Mouse (Mus musculus) neural tube, embryonic 11.5 days (tissue): ENCODE measurements around the gene Tnfrsf12a. TPM values are rescaled to one million over a fixed set of nuclear protein-coding genes. Genes with fewer than 3 reads are reported as not detected.

Experiments
- ATAC-seq: fragments of 200-750 bp; cut with Nextera tagmentation; 2 replicates; pipeline ENCODE4 v1.8.0; 2017; ENCODE audit warnings: moderate number of reproducible peaks, mild to moderate bottlenecking, moderate TSS enrichment, moderate library complexity; ENCODE audit not compliant: insufficient read depth, low FRiP score, low TSS enrichment
- DNase-seq: peaks from one replicate; pipeline ENCODE4 v3.0.0-alpha.2; 2015; ENCODE audit warnings: low spot score
- H3K27ac ChIP-seq: fragments of 300-500 bp; sonication (generic); 2 replicates; pipeline ENCODE4 v1.5.1; 2014; ENCODE audit warnings: low read depth, mild to moderate bottlenecking, low read length
- H3K27me3 ChIP-seq: fragments of 300-500 bp; sonication (generic); 2 replicates; pipeline ENCODE4 v1.6.1; 2014; ENCODE audit warnings: mild to moderate bottlenecking, low read length, mixed read lengths; ENCODE audit not compliant: control insufficient read depth, insufficient read depth
- H3K36me3 ChIP-seq: fragments of 300-500 bp; sonication (generic); 2 replicates; pipeline ENCODE4 v1.6.1; 2014; ENCODE audit warnings: mild to moderate bottlenecking, low read length, moderate library complexity, mixed read lengths; ENCODE audit not compliant: control insufficient read depth, insufficient read depth
- H3K4me1 ChIP-seq: fragments of 300-500 bp; sonication (generic); 2 replicates; pipeline ENCODE4 v1.6.1; 2014; ENCODE audit warnings: low read length, mixed read lengths; ENCODE audit not compliant: control insufficient read depth, insufficient read depth
- H3K4me2 ChIP-seq: fragments of 300-500 bp; sonication (generic); 2 replicates; pipeline ENCODE4 v1.6.1; 2014; ENCODE audit warnings: low read depth, mild to moderate bottlenecking, moderate library complexity
- H3K4me3 ChIP-seq: fragments of 300-500 bp; sonication (generic); 2 replicates; pipeline ENCODE4 v1.5.1; 2014; ENCODE audit warnings: low read depth, low read length
- H3K9ac ChIP-seq: fragments of 300-500 bp; sonication (generic); 2 replicates; pipeline ENCODE4 v1.6.1; 2014; ENCODE audit warnings: mild to moderate bottlenecking, low read length
- H3K9me3 ChIP-seq: fragments of 300-500 bp; sonication (generic); 2 replicates; pipeline ENCODE4 v1.6.1; 2016; ENCODE audit warnings: low read length; ENCODE audit not compliant: control insufficient read depth
- WGBS: fragments of 180-500 bp; shearing (Covaris S2); extraction: QIAGEN DNeasy Blood & Tissue Kit; methylation state at CpG from one replicate; pipeline ENCODE4 v1.1.7; 2014; 5-methylcytosine and 5-hydroxymethylcytosine counted together
- polyA plus RNA-seq: library from polyadenylated mRNA; unstranded; fragments of >200 nt; fragmentation: Nextera tagmentation; extraction: Ambion mirVana; gene quantifications from 2 replicates; pipeline ENCODE4 v1.2.1, GENCODE M21; 2014

Tnfrsf12a gene
- polyA plus RNA-seq, 1 experiment from 2014 or later = 3.6 TPM

DNA sequence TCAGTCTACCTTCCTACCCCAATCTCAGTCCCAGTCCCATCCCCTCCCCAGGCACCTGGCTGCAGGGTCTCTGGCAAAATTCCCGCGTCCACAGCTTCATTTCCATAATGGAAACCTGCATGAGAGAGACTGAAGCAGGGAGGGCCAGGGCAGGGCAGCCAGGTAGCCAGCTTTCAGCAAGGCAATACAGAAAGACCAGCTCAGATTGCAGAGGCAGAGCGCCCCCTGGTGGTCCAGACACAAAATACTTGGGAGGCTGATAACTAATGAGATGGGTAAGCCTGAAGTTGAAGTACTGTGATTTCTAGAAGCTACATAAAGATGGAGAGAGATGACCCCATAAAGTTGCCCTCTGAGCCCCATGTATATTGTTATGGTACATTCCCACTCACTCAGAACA, 28.9 kb upstream of the Tnfrsf12a start:
- ATAC-seq (peak; percentile 45), DNase-seq (peak; percentile 75)
- Histone ChIP-seq H3K9ac (no peak overlapping the region), H3K27ac (no peak overlapping the region), H3K4me2 (no peak overlapping the region), H3K4me3 (no peak overlapping the region), H3K27me3 (no peaks in the 10 kb centered on the region), H3K36me3 (no peaks in the 10 kb centered on the region), H3K9me3 (no peaks in the 10 kb centered on the region), H3K4me1 (no peaks in the 10 kb centered on the region)
- WGBS = 0% methylated on average over 3 of the region's 3 CpGs

- Histone ChIP-seq H3K4me1 (no peaks in the 10 kb centered on the region), H3K9me3 (no peaks in the 10 kb centered on the region), H3K4me3 (no peak overlapping the region), H3K27ac (no peak overlapping the region), H3K27me3 (peaks cover 3% of the 10 kb centered on the region; the same call in 1 of the 2 replicates), H3K9ac (no peak overlapping the region), H3K4me2 (no peak overlapping the region), H3K36me3 (no peaks in the 10 kb centered on the region)
- ATAC-seq (no peak), DNase-seq (no peak)
- WGBS = 68% methylated on average over 7 of the region's 7 CpGs
Observed at GRCm38 (mm10) chr17:23705525-23706104, 28.3 kb upstream of the Tnfrsf12a start.

- Histone ChIP-seq H3K27ac (no peak overlapping the region), H3K4me1 (no peaks in the 10 kb centered on the region), H3K27me3 (peaks cover 7% of the 10 kb centered on the region), H3K4me3 (no peak overlapping the region), H3K36me3 (no peaks in the 10 kb centered on the region), H3K9ac (no peak overlapping the region), H3K9me3 (no peaks in the 10 kb centered on the region), H3K4me2 (no peak overlapping the region)
- ATAC-seq = no peak
- DNase-seq = no peak
- WGBS = 64% methylated on average over 7 of the region's 7 CpGs
Observed at GRCm38 (mm10) chr17:23704741-23705140, 27.5 kb upstream of the Tnfrsf12a start.

- peaks cover 18% of the 10 kb centered on the region for H3K27me3 ChIP-seq
- 88% methylated on average over 9 of the region's 9 CpGs for WGBS
- H3K9me3 ChIP-seq = no peaks in the 10 kb centered on the region
- H3K4me1 ChIP-seq = no peaks in the 10 kb centered on the region
- no peak for DNase-seq
- no peak for ATAC-seq
- H3K27ac ChIP-seq = no peak overlapping the region
- H3K36me3 ChIP-seq = no peaks in the 10 kb centered on the region
- H3K9ac ChIP-seq = no peak overlapping the region
- no peak overlapping the region for H3K4me3 ChIP-seq
- H3K4me2 ChIP-seq = no peak overlapping the region
Observed at GRCm38 (mm10) chr17:23703301-23703700, 26.0 kb upstream of the Tnfrsf12a start.

GRCm38 (mm10) chr17:23700079-23700478, 22.8 kb upstream of the Tnfrsf12a start:
- peak; percentile 97 for ATAC-seq
- H3K36me3 ChIP-seq = no peaks in the 10 kb centered on the region
- peak overlapping the region; percentile 67 for H3K4me3 ChIP-seq
- H3K9ac ChIP-seq = peak overlapping the region; percentile 57
- H3K27me3 ChIP-seq = peaks cover 22% of the 10 kb centered on the region
- H3K4me1 ChIP-seq = no peaks in the 10 kb centered on the region
- H3K4me2 ChIP-seq = peak overlapping the region; percentile 99
- no peak overlapping the region for H3K27ac ChIP-seq
- under 1% methylated on average over 28 of the region's 28 CpGs for WGBS
- DNase-seq = peak; percentile 89
- no peaks in the 10 kb centered on the region for H3K9me3 ChIP-seq

DNA sequence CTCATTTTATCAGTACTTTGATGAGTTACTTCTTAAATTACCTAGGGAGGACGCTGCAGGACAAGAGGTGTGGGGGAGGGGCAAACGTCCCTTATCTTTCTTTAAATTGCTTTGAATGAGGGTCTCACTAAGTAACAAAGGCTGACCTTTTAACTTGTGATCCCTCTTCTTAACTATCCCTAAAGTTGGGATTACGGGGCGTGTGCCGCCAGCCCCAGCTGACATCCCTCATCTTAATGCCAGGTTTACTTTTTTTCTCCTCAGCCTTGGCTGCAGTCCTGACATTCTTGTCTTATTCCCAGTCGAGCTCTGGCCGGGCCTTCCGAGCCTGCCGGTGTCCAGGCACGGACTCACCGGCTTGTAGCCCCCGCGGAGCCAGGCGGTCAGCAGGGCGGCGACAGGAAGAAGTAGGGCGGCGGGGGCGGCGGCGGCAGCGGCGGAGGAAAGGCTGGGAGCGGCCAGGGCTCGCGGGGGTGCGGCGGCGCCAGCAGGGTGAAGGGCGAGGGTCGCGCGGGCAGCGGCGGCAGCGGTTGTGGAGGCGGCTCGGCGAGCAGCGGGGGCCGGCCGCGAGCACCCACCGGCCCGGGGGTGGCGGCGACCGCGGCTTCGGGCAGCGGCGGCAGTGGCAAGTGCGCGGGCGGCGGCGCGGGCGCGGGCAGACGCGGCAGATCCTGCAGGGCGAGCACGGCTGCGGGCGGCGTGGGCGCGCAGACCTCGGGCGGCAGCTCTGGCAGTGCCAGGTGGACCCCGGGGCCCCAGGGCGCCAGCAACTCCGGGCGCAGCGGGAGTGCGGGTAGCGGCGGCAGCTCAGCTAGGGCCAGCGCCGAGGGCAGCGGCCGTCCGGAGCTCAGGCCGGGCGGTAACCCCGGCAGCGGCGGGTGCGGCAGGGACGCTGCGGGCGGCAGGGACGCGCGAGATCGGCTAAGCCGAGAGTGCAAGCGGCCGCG, 22.1 kb upstream of the Tnfrsf12a start:
- H3K27ac ChIP-seq = no peak overlapping the region
- peak overlapping the region; percentile 99 for H3K4me2 ChIP-seq
- peak overlapping the region; percentile 57 for H3K9ac ChIP-seq
- peak; percentile 49 for ATAC-seq
- peak; percentile 21 for DNase-seq
- H3K4me1 ChIP-seq = no peaks in the 10 kb centered on the region
- H3K27me3 ChIP-seq = peaks cover 22% of the 10 kb centered on the region
- under 1% methylated on average over 61 of the region's 101 CpGs for WGBS
- no peaks in the 10 kb centered on the region for H3K9me3 ChIP-seq
- H3K4me3 ChIP-seq = peak overlapping the region; percentile 67
- H3K36me3 ChIP-seq = no peaks in the 10 kb centered on the region

DNA sequence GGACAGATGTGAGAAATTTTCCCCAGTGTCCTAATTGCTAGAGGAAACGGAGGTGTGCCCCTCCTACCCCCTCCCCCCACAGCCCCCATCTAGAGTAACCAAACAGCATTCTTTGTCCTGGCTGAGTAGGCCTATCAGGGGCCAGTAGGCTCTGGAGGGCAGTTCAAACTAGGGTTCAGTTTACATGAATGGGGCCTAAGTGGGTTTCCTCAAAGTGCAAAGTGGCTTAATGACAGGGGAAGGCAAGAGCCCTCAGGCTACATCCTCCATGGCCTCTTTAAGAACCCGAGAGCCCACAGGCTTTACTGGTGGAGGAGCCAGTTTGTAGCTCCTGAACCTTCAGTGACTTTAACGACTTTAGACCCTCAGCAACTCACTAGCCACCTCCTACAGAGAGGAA, 18.5 kb upstream of the Tnfrsf12a start:
- H3K4me1 ChIP-seq = no peaks in the 10 kb centered on the region
- 8% methylated on average over 3 of the region's 3 CpGs for WGBS
- DNase-seq = no peak

DNA sequence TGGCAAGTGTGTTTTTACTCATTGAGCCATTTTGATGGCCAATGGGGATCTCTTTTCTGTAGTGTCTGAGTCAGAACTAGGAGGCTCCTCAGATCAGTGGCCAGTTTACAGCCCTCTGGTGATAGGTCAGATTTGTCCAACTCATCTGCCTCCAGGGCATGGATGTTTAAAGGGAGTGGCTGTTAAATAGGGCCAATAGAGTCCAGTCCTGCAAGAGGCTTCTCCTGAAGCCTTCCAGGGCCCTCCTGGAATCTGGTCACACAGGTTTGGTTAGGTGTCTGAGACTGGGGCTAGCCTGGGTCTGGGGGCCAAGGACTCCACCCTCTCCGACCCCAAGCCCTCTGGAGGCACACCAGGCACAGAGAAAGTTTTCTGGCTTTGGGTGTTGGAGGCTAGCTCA, 17.2 kb upstream of the Tnfrsf12a start:
- Histone ChIP-seq H3K27me3 (peaks cover 13% of the 10 kb centered on the region), H3K4me1 (no peaks in the 10 kb centered on the region), H3K4me3 (no peak overlapping the region), H3K36me3 (no peaks in the 10 kb centered on the region), H3K27ac (no peak overlapping the region), H3K9me3 (no peaks in the 10 kb centered on the region), H3K4me2 (no peak overlapping the region), H3K9ac (no peak overlapping the region)
- ATAC-seq = no peak
- DNase-seq = no peak
- 76% methylated on average over 1 of the region's 1 CpGs for WGBS

More for the DNA sequence above, 18.5 kb upstream of the Tnfrsf12a start:
- H3K4me2 ChIP-seq = no peak overlapping the region
- H3K27me3 ChIP-seq = peaks cover 20% of the 10 kb centered on the region
- no peak overlapping the region for H3K9ac ChIP-seq
- ATAC-seq = no peak
- H3K9me3 ChIP-seq = no peaks in the 10 kb centered on the region
- H3K4me3 ChIP-seq = no peak overlapping the region
- no peaks in the 10 kb centered on the region for H3K36me3 ChIP-seq
- no peak overlapping the region for H3K27ac ChIP-seq
